Mouse (Mus musculus) C2C12 (cell line): ENCODE measurements around the gene Psmb3.

ENCODE experiments used
- CEBPB ChIP-seq: IDR thresholded peaks from one replicate; pipeline ENCODE4 v1.6.1; 2011; ENCODE audit warnings: low read depth, mild to moderate bottlenecking, control low read depth, moderate library complexity
- CTCF ChIP-seq: IDR thresholded peaks from one replicate; pipeline ENCODE4 v1.5.1; 2011; ENCODE audit not compliant: control insufficient read depth, insufficient read depth, insufficient read length
- MYOD1 ChIP-seq: IDR thresholded peaks from one replicate; pipeline ENCODE4 v1.6.1; 2011; ENCODE audit warnings: low read depth; ENCODE audit not compliant: control insufficient read depth, insufficient read length
- MYOG ChIP-seq: IDR thresholded peaks from one replicate; pipeline ENCODE4 v1.6.1; 2011; ENCODE audit not compliant: control insufficient read depth, insufficient read length; ENCODE audit errors: extremely low read depth
- USF1 ChIP-seq: IDR thresholded peaks from one replicate; pipeline ENCODE4 v1.6.1; 2011; ENCODE audit warnings: low read depth, mild to moderate bottlenecking, control low read depth, moderate library complexity

DNA sequence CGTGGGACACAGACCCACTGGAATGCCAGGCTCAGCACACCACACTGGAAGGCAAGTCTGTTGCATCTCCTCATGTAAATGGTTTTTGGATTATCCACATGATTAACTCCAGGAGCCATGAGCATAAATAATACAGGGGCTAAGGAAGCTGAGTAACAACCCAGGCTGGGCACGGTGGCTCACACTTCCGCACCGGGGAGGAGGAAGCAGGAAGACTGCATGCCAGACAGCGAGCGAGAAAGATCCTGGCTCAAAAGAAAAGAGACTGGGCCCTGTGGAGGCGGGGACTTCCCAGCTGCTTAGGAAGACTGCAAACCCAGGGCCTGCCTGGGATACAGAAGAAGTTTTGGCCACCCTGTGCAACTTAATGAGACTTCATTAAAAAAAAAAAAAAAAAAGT is 37.0 kb downstream of the Psmb3 start:
- no peak for TF ChIP-seq CTCF
- no peak for TF ChIP-seq MYOG
- TF ChIP-seq CEBPB: no peak
- no peak for TF ChIP-seq MYOD1
- TF ChIP-seq USF1: no peak
